Mouse (Mus musculus) lung, embryonic 16.5 days (tissue): ENCODE data around the gene Tcaim. TPM values are rescaled to one million over a fixed set of nuclear protein-coding genes. Genes with fewer than 3 reads are reported as not detected.

Experiments
- ATAC-seq: fragments of 200-750 bp; cut with Nextera tagmentation; 2 replicates; pipeline ENCODE4 v1.8.0; 2017; ENCODE audit warnings: low read depth, mild to moderate bottlenecking, moderate library complexity
- H3K27ac ChIP-seq: fragments of 300-500 bp; sonication (generic); 2 replicates; pipeline ENCODE4 v1.5.1; 2014; ENCODE audit warnings: mild to moderate bottlenecking, control low read depth, low read length
- H3K27me3 ChIP-seq: fragments of 300-500 bp; sonication (generic); 2 replicates; pipeline ENCODE4 v1.6.1; 2014; ENCODE audit warnings: low read depth, low read length, mixed read lengths; ENCODE audit not compliant: control insufficient read depth, insufficient read depth
- H3K36me3 ChIP-seq: fragments of 300-500 bp; sonication (generic); 2 replicates; pipeline ENCODE4 v1.6.1; 2014; ENCODE audit warnings: low read length; ENCODE audit not compliant: control insufficient read depth, insufficient read depth
- H3K4me1 ChIP-seq: fragments of 300-500 bp; sonication (generic); replicated peaks from 2 replicates; pipeline ENCODE4 v1.6.1; 2014; ENCODE audit warnings: low read length, mixed read lengths; ENCODE audit not compliant: control insufficient read depth, insufficient read depth
- H3K4me2 ChIP-seq: fragments of 300-500 bp; sonication (generic); 2 replicates; pipeline ENCODE4 v1.6.1; 2014; ENCODE audit warnings: low read depth, low read length, control low read depth
- H3K4me3 ChIP-seq: fragments of 300-500 bp; sonication (generic); 2 replicates; pipeline ENCODE4 v1.5.1; 2014; ENCODE audit warnings: mild to moderate bottlenecking, low read length, control low read depth
- H3K9ac ChIP-seq: fragments of 300-500 bp; sonication (generic); 2 replicates; pipeline ENCODE4 v1.6.1; 2014; ENCODE audit warnings: low read length, control low read depth
- H3K9me3 ChIP-seq: fragments of 300-500 bp; sonication (generic); 2 replicates; pipeline ENCODE4 v1.6.1; 2016; ENCODE audit warnings: low read length; ENCODE audit not compliant: control insufficient read depth
- WGBS: fragments of 180-500 bp; shearing (Covaris S2); extraction: QIAGEN DNeasy Blood & Tissue Kit; methylation state at CpG from one replicate; pipeline ENCODE4 v1.1.7; 2014; 5-methylcytosine and 5-hydroxymethylcytosine counted together
- polyA plus RNA-seq: library from polyadenylated mRNA; unstranded; fragments of >200 nt; fragmentation: Nextera tagmentation; extraction: Ambion mirVana; gene quantifications from 2 replicates; pipeline ENCODE4 v1.2.1, GENCODE M21; 2015

Gene Tcaim
- 6.4 and 7.4 TPM in 2 replicates for polyA plus RNA-seq

DNA sequence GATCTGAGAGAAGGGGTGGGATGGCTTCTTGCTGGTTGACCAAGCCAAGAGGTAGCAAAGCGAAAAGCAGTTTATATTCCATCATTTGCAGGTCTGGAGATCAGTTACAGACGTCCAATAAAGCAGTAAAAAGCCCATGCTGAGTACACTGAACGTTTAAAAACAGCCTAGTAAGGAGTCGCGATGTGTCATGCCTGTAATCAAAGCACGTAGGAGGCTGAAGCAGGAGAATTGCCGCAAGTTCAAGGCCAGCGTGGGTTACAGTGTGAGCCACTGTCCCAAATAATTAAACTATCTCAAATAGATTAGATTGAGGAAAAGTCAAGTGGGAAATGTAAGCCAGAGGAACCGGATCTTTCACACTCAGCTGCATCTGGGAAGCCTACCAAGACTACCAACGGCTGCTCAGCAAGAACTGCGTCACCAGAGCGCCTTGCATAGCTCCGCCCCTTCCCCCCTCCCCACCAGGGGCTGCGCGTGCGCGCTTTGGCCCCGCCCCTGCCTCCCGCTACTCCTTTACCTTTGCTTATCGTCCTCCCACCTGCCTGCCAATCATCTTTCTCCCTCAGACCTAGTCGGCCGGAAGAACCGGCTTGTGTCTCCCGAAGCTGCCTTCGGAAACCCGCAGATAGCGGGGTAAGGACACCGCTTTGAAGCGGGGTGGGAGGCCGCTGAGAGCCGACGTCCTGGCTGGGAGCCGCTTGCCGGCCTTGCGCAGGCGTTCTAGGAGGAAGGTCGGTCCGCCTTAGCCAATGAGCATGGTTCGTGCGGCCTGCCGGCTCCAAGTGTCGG is at the start of gene Tcaim:
Gene Tcaim (plus strand): TSS at position 487 of the 792 bp plus-strand sequence.
- H3K4me2 ChIP-seq: peak within 1 kb of the TSS; percentile 62
- peak within 1 kb of the TSS; percentile 79 for H3K4me3 ChIP-seq
- H3K27me3 ChIP-seq: no peaks in the 10 kb centered on the region
- 4% methylated on average over 42 of the region's 42 CpGs for WGBS
- H3K9me3 ChIP-seq: no peaks in the 10 kb centered on the region
- peak within 1 kb of the TSS; percentile 98 for H3K27ac ChIP-seq
- peak within 1 kb of the TSS; percentile 69 for H3K9ac ChIP-seq
- peak; percentile 98 for ATAC-seq
- no peaks in the 10 kb centered on the region for H3K36me3 ChIP-seq
- H3K4me1 ChIP-seq: peaks cover 14% of the 10 kb centered on the region

DNA sequence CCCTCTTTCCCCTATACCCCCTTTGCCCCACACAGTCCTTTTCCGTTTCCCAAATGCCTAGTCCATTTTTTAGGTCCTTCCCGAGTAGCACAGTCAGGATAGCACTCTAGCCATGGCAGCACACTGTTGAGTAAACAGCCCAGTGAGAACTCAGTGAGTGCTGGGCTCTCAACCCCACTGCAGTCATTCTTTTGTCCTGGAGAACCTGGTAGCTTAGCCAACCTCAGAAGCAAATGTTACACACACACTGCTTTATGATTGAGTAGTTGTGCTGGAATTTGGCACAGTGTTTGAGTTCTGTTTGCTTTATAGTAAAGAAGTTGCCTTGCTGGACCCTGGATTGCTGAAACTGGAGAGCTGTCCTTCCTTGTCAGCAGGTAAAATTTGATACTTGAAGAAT is 47.7 kb upstream of the Tcaim start:
- 23% methylated on average over 2 of the region's 2 CpGs for WGBS
- Histone ChIP-seq H3K27ac (peak overlapping the region; percentile 65), H3K4me1 (no peaks in the 10 kb centered on the region)

DNA sequence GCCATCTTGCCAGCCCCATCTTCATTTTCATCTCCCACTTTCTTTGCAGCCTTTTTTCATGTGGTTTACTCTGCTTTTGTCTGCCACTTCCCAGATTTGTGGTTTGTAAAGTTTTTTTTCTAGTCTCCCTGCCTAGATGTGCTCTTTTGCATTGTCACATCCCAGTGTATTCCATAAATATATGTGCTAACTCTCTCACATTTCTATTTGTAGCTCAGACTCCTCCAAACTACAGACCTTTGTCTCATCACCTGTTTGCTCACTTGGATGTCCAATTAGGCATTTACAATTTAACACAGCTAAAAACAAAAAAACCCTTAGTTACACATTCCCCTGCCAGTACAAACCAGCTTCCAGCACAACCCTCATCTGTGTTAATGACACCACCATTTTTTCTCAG is 45.2 kb upstream of the Tcaim start:
- H3K27ac ChIP-seq: no peak overlapping the region
- H3K4me1 ChIP-seq: no peaks in the 10 kb centered on the region
- no peaks in the 10 kb centered on the region for H3K9me3 ChIP-seq
- H3K4me3 ChIP-seq: no peak overlapping the region
- no peak for ATAC-seq
- no peak overlapping the region for H3K4me2 ChIP-seq
- H3K36me3 ChIP-seq: no peaks in the 10 kb centered on the region
- no peaks in the 10 kb centered on the region for H3K27me3 ChIP-seq
- H3K9ac ChIP-seq: no peak overlapping the region

More for the DNA sequence above, 47.7 kb upstream of the Tcaim start:
- peak; percentile 92 for ATAC-seq
- Histone ChIP-seq H3K4me3 (no peak overlapping the region), H3K4me2 (no peak overlapping the region), H3K9me3 (no peaks in the 10 kb centered on the region), H3K9ac (no peak overlapping the region), H3K36me3 (no peaks in the 10 kb centered on the region), H3K27me3 (no peaks in the 10 kb centered on the region)

DNA sequence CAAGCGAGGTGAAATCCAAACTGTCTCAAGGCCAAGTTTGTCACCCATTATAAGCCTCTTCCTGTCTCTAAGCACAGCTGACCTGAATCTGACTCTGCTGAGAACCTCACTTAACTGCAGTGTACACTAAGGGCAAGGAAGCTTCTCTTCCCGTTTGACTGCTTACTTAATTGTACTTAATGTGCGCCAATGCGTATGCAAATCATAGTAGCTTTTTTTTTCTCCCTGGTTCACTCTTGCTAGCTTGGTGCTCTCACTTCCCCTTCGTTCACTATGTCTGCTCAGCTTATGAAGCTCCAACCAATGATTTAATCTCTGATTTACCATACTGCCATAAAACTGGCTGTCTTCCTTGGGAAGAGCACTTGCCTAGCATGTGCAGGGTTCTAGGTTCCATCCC is 20.1 kb upstream of the Tcaim start:
- Histone ChIP-seq H3K4me1 (no peaks in the 10 kb centered on the region), H3K9ac (no peak overlapping the region), H3K4me2 (no peak overlapping the region), H3K9me3 (no peaks in the 10 kb centered on the region), H3K27me3 (no peaks in the 10 kb centered on the region), H3K27ac (no peak overlapping the region), H3K4me3 (no peak overlapping the region), H3K36me3 (no peaks in the 10 kb centered on the region)
- ATAC-seq: no peak
- 65% methylated on average over 5 of the region's 5 CpGs for WGBS

DNA sequence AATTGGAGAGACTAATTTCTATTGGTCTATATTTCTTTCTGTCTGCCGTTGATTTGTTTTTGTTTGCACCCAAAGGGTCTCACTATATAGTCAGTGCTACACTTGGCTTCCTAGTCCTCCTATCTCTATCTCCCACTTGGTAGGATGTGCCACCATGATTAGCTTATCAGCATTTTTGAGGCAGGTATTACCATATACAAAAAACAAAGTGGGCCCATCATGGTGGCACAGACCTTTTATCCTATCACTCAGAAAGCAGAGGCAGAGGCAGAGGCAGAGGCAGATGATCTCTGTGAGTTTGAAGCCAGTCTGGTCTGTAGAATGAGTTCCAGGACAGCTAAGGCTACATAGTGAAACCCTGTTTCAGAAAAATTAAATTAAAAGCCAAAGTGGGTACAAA is 18.8 kb upstream of the Tcaim start:
- Histone ChIP-seq H3K4me2 (no peak overlapping the region), H3K36me3 (no peaks in the 10 kb centered on the region), H3K27ac (no peak overlapping the region), H3K27me3 (no peaks in the 10 kb centered on the region), H3K4me3 (no peak overlapping the region), H3K9me3 (no peaks in the 10 kb centered on the region), H3K4me1 (no peaks in the 10 kb centered on the region), H3K9ac (no peak overlapping the region)
- no peak for ATAC-seq
- WGBS: 84% methylated on average over 1 of the region's 1 CpGs

DNA sequence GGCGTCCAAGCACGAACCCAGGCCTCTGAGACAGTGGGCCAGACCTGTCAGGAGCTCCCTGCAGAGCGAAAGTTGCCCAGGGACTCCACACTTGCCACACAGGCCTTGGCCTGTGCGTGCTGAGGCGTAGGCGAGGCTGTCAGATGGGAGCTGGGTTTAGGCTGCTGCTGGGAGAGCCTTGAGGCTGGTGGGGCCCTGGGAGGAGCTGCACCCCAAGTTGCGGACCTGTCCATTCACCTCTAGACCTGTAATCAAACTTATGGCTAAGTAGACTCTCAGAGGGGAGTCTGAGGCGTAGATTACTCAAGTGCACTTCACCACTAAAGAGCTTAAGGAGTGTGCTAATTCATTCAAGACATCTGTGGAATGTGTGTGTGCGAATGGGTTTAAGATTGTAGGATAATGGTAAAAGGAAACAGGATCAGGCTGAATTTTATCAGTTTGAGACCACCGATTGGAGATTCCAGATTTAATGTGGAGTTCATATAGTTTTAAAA is 554 bp downstream of the Tcaim start:
- Histone ChIP-seq H3K4me2 (peak overlapping the region; percentile 62), H3K27me3 (no peaks in the 10 kb centered on the region), H3K4me3 (peak overlapping the region; percentile 79), H3K9ac (peak overlapping the region; percentile 69), H3K27ac (peak overlapping the region; percentile 98), H3K4me1 (peaks cover 16% of the 10 kb centered on the region), H3K36me3 (no peaks in the 10 kb centered on the region), H3K9me3 (no peaks in the 10 kb centered on the region)
- WGBS: 8% methylated on average over 10 of the region's 10 CpGs
- ATAC-seq: peak; percentile 68

DNA sequence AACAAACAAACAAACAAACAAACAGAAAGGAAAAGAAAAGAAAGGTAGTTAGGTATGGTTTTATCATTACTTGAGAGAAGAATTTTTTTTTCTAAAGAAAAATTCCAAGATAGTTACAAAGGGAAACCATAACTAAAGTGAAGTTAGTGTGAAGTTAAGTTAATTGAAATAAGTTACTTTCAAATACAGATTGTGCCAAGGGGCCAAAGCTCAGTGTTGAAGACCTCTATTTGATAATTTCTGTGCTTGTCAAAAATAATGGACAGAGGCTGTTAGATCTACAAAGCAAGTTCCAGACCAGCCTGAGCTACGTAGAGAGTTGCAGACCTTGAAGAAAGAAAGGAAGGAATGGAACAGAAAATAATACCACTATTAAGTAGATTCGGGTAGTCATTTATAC is 1.8 kb downstream of the Tcaim start:
- Histone ChIP-seq H3K9ac (no peak overlapping the region), H3K4me2 (no peak overlapping the region), H3K27me3 (no peaks in the 10 kb centered on the region), H3K9me3 (no peaks in the 10 kb centered on the region), H3K36me3 (no peaks in the 10 kb centered on the region), H3K4me3 (no peak overlapping the region), H3K27ac (no peak overlapping the region; the same call in 1 of the 2 replicates), H3K4me1 (peaks cover 16% of the 10 kb centered on the region)
- WGBS: 84% methylated on average over 2 of the region's 2 CpGs
- no peak for ATAC-seq

DNA sequence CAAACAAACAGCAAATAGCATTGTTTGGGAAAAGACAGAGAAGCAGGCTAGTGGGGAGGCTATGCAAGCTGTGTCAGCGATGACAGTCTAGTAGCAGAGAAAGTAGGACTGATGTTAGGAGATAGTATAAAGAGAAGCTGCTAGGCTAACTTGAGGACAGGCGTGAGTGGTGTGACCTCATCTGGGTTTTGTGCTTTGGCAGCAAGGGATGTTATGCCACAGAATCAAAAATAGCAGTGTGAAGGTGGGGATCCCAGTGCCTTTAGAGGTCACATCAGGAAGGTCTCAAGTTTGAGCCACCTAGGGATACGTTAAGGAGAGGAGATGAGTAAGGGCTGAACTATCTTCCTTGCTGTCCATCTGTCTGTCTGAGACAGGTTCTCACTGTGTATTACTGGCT is 4.9 kb downstream of the Tcaim start:
- no peak overlapping the region for H3K27ac ChIP-seq
- no peak overlapping the region for H3K9ac ChIP-seq
- 0 out of 2 replicates have a peak, but pooled peaks cover 7% of the 10 kb centered on the region for H3K36me3 ChIP-seq
- H3K9me3 ChIP-seq: no peaks in the 10 kb centered on the region
- no peak overlapping the region for H3K4me3 ChIP-seq
- no peaks in the 10 kb centered on the region for H3K27me3 ChIP-seq
- WGBS: 86% methylated on average over 3 of the region's 3 CpGs
- no peak for ATAC-seq
- H3K4me2 ChIP-seq: no peak overlapping the region
- peaks cover 13% of the 10 kb centered on the region for H3K4me1 ChIP-seq

DNA sequence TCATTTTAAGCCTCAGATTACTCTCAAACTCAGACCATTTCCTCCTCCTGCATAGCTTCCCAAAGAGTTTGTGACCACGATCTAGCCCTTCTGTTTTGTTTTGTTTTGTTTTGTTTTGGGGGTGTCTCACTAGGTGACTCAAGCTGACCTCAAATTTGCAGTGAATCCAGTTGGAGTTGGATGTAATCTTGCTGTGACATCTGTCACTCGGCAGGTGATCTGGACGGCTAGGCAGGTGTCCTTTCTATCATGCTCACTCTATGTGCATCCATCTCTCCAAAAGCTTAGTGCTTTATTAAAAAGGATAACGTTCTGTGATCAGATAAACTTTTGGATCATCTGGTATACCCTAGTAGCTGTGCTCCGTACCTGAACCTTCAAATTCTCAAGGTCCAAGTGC is 7.0 kb downstream of the Tcaim start:
- Histone ChIP-seq H3K27me3 (no peaks in the 10 kb centered on the region), H3K4me3 (no peak overlapping the region), H3K9me3 (no peaks in the 10 kb centered on the region), H3K4me1 (peaks cover 5% of the 10 kb centered on the region; the same call in 1 of the 2 replicates), H3K9ac (no peak overlapping the region), H3K36me3 (peaks cover 7% of the 10 kb centered on the region; the same call in 1 of the 2 replicates), H3K4me2 (no peak overlapping the region), H3K27ac (no peak overlapping the region)
- no peak for ATAC-seq
- WGBS: 81% methylated on average over 5 of the region's 5 CpGs
